Mouse (Mus musculus) forebrain, postnatal 0 days (tissue): ENCODE results near the gene Dus1l. TPM values are rescaled to one million over a fixed set of nuclear protein-coding genes. Genes with fewer than 3 reads are reported as not detected.

Experiments used
- ATAC-seq: fragments of 200-750 bp; cut with Nextera tagmentation; 2 replicates; pipeline ENCODE4 v1.8.0; 2017; ENCODE audit warnings: mild to moderate bottlenecking, moderate library complexity
- DNase-seq: peaks from one replicate; pipeline ENCODE4 v3.0.0-alpha.2; 2015
- H3K27ac ChIP-seq: fragments of 300-500 bp; sonication (generic); 2 replicates; pipeline ENCODE4 v1.5.1; 2014; ENCODE audit warnings: low read depth, mild to moderate bottlenecking, antibody characterized with exemption, low read length, moderate library complexity, mixed read lengths
- H3K27me3 ChIP-seq: fragments of 300-500 bp; sonication (generic); 2 replicates; pipeline ENCODE4 v1.6.1; 2014; ENCODE audit warnings: mild to moderate bottlenecking, low read length, mixed read lengths; ENCODE audit not compliant: insufficient read depth
- H3K36me3 ChIP-seq: fragments of 300-500 bp; sonication (generic); 2 replicates; pipeline ENCODE4 v1.6.1; 2014; ENCODE audit warnings: mild to moderate bottlenecking, moderate library complexity; ENCODE audit not compliant: insufficient read depth
- H3K4me1 ChIP-seq: fragments of 300-500 bp; sonication (generic); 2 replicates; pipeline ENCODE4 v1.6.1; 2014; ENCODE audit warnings: antibody characterized with exemption; ENCODE audit not compliant: insufficient read depth
- H3K4me2 ChIP-seq: fragments of 300-500 bp; sonication (generic); 2 replicates; pipeline ENCODE4 v1.6.1; 2014; ENCODE audit warnings: low read depth, mild to moderate bottlenecking, moderate library complexity
- H3K4me3 ChIP-seq: fragments of 300-500 bp; sonication (generic); 2 replicates; pipeline ENCODE4 v1.5.1; 2014; ENCODE audit warnings: low read depth, low read length, mixed read lengths
- H3K9ac ChIP-seq: fragments of 300-500 bp; sonication (generic); 2 replicates; pipeline ENCODE4 v1.6.1; 2014; ENCODE audit warnings: mild to moderate bottlenecking
- H3K9me3 ChIP-seq: fragments of 300-500 bp; sonication (generic); 2 replicates; pipeline ENCODE4 v1.6.1; 2016; ENCODE audit warnings: low read length
- CTCF ChIP-seq: sonication (generic); IDR thresholded peaks from 2 replicates; pipeline ENCODE4 v1.5.1; 2016; ENCODE audit warnings: antibody characterized with exemption, control low read depth, low read depth
- WGBS: fragments of 180-500 bp; shearing (Covaris S2); extraction: QIAGEN DNeasy Blood & Tissue Kit; methylation state at CpG from one replicate; pipeline ENCODE4 v1.1.7; 2014; 5-methylcytosine and 5-hydroxymethylcytosine counted together
- polyA plus RNA-seq: library from polyadenylated mRNA; unstranded; fragments of >200 nt; fragmentation: Nextera tagmentation; extraction: Ambion mirVana; gene quantifications from 2 replicates; pipeline ENCODE4 v1.2.1, GENCODE M21; 2015
- total RNA-seq: library from RNA; depleted of rRNA; stranded (reverse); fragments of >200 nt; gene quantifications from 2 replicates; pipeline ENCODE4 v1.2.3, GENCODE M21; 2014; rRNA removed

The Dus1l gene
- total and polyA plus RNA-seq, 2 experiments from 2014 or later: 38.6 to 52.0 TPM

DNA sequence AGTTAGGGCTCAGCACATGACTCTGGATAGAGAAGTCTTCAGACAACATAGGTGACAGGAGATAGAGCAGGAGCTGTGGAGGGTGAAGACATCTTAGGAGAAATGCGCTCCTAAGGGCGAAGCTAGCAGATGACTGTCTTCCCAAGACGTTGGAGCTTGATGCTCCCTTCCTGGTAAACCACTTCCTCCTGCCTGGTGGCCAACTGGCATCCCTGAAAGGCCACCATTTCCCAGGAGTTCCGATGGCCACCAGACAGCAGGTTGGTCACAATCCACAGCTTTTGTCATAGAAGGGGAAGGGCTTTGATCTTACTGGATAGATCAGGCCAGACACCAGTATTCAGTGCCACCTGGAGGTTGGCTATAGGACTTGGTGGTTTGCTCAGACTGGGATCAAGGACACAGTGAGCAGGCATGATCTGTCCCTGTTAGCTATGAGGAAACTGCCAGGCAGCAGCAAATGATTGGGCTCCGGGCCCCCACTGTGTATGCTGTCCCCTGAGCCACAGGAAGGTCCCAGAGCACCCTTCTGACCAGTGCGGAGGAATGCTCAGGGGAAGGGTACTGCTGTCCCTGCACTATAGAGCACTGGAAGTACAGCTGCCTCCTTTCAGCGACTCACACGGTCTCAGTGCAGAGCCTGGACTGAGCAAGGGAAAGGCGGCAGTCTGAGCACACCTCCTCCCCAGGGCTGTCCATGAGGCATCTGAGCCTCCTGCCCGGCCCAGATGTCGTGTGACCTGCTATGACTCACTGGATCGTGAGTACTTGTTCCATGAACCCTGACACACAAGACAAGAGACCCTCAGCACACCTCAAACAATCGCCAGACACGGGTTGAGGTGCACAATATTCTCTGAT lies 34.2 kb downstream of the Dus1l start:
- TF ChIP-seq CTCF: no peak
- Histone ChIP-seq H3K4me3 (no peak overlapping the region), H3K27ac (no peak overlapping the region), H3K36me3 (no peaks in the 10 kb centered on the region), H3K9me3 (no peaks in the 10 kb centered on the region), H3K9ac (no peak overlapping the region), H3K27me3 (0 out of 2 replicates have a peak, but pooled peaks cover 6% of the 10 kb centered on the region), H3K4me1 (no peaks in the 10 kb centered on the region), H3K4me2 (no peak overlapping the region)
- WGBS: 68% methylated on average over 14 of the region's 14 CpGs
- no peak for DNase-seq
- no peak for ATAC-seq

DNA sequence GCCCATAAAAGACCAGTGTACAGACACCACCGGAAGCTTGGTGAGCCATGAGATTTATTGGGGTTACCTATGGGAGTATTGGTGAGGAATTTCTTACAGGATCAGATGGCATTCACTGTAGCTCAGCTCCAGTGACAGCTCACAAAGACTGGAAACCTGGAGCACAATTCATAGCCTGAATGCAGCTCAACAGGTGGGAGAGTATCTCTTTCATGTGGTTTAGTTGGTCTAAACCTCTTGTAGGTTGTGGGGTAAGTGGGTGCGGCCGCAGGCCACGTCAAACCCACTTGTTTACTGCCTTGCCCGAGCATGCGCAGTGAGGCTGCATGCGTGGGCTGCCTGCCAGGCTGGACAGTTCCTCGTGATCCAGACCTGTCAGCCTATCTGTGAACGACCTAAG lies 36.0 kb downstream of the Dus1l start:
- Histone ChIP-seq H3K27ac (no peak overlapping the region), H3K9me3 (no peaks in the 10 kb centered on the region), H3K36me3 (no peaks in the 10 kb centered on the region), H3K4me1 (no peaks in the 10 kb centered on the region), H3K4me2 (no peak overlapping the region), H3K4me3 (no peak overlapping the region), H3K27me3 (0 out of 2 replicates have a peak, but pooled peaks cover 6% of the 10 kb centered on the region), H3K9ac (no peak overlapping the region)
- no peak for TF ChIP-seq CTCF
- 90% methylated on average over 9 of the region's 9 CpGs for WGBS
- no peak for ATAC-seq
- DNase-seq: no peak

DNA sequence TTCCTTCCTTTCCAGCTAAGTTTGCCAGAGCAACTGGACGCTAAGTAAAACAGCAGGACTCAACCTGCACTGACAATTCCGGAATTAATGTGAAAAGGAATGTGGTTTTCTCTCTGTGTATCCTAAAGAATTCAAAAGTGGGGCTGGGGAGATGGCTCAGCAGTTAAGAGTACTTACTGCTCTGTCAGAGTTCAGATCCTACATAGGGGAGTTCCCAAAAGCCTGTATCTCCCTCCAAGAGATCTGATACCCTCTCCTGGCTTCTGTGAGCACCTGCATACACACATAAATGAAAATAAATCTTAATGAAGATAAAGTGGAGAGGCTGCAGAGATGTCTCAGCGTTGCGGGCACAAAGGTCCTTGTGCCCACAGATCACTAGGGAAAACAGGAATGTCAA lies 44.6 kb downstream of the Dus1l start:
- Histone ChIP-seq H3K36me3 (no peaks in the 10 kb centered on the region), H3K4me2 (no peak overlapping the region), H3K9me3 (no peaks in the 10 kb centered on the region), H3K27ac (no peak overlapping the region), H3K4me1 (no peaks in the 10 kb centered on the region), H3K27me3 (no peaks in the 10 kb centered on the region), H3K4me3 (no peak overlapping the region), H3K9ac (no peak overlapping the region)
- no peak for DNase-seq
- 79% methylated on average over 4 of the region's 4 CpGs for WGBS
- no peak for ATAC-seq
- TF ChIP-seq CTCF: no peak

DNA sequence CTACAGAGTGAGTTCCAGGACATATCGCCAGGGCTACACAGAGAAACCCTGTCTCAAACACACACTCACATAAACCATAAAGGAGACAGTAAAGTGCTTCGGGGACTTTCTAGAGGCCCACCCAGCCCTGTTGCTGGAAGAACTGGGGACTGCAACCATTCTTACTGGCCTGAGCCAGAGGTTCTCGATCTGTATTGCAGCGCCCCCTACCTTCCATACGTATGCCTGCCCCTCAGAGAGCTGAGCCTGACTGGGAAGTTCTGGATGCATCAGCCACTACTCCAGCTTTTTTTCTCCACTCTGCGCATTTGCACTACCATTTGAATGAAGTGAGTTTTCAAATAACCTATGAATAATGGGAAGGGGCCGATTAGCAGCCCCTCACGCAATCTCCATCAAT lies 46.8 kb downstream of the Dus1l start:
- Histone ChIP-seq H3K9me3 (no peaks in the 10 kb centered on the region), H3K9ac (no peak overlapping the region), H3K36me3 (no peaks in the 10 kb centered on the region), H3K4me3 (no peak overlapping the region), H3K27ac (no peak overlapping the region), H3K27me3 (no peaks in the 10 kb centered on the region), H3K4me1 (no peaks in the 10 kb centered on the region), H3K4me2 (no peak overlapping the region)
- TF ChIP-seq CTCF: peak; percentile 24; the same call in 1 of the 2 replicates
- no peak for ATAC-seq
- WGBS: 65% methylated on average over 8 of the region's 8 CpGs
- DNase-seq: no peak

DNA sequence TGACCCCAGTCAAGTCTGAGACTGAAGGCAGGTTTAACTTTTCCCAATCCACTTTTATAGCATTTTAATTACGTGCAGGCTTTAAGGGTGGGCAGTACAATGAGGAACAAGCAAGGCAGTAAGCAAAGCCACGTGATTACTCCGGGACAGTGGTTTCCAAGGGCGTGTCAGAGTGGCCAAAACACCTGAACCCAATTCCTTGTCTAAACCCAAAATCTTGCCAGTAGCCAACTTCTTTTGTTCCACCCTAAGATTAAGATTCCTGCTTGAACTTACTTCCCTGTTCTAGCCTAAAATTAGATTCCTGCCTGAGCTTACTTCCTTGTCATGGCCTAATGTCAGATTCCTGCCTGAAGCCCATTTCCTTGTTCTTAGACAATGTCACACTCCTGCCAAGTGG lies 48.2 kb downstream of the Dus1l start:
- WGBS: 82% methylated on average over 4 of the region's 4 CpGs
- no peak for TF ChIP-seq CTCF

DNA sequence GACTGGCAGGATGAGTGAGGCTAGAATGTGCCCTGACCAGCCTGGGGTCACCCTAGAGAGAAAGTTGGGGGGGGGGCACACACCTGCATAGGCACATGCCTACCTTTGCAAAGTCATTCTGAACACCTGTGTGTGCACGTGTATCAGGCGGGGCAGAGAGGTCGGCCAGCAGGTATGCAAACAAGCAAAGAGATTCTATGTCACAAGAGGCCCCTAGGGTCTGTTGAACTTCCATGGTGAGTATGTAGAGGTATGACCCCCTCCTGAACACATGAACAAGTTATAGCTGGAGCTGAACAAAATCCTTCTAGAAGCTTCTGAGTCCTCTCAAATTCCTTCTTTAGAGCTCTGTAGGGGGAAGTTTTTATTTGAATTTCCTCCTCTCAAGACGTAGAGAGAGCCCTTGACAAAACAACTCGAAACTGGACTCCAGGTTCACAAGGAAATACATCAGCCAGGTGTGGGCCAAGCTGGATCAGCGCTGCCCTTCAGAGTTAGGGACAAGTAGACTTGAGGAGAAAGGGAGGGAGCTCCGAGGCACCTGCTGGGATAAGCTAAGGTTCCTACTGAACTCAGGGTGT lies 52.0 kb downstream of the Dus1l start:
- Histone ChIP-seq H3K27ac (no peak overlapping the region), H3K9me3 (no peaks in the 10 kb centered on the region), H3K36me3 (no peaks in the 10 kb centered on the region), H3K4me2 (no peak overlapping the region), H3K27me3 (no peaks in the 10 kb centered on the region), H3K4me1 (no peaks in the 10 kb centered on the region), H3K9ac (no peak overlapping the region), H3K4me3 (no peak overlapping the region)
- 77% methylated on average over 7 of the region's 7 CpGs for WGBS
- TF ChIP-seq CTCF: no peak
- ATAC-seq (no peak), DNase-seq (no peak)

More for the DNA sequence above, 48.2 kb downstream of the Dus1l start:
- Histone ChIP-seq H3K4me2 (no peak overlapping the region), H3K27me3 (no peaks in the 10 kb centered on the region), H3K36me3 (no peaks in the 10 kb centered on the region), H3K4me1 (no peaks in the 10 kb centered on the region), H3K27ac (no peak overlapping the region), H3K4me3 (no peak overlapping the region), H3K9me3 (no peaks in the 10 kb centered on the region), H3K9ac (no peak overlapping the region)
- DNase-seq: no peak
- ATAC-seq: no peak

DNA sequence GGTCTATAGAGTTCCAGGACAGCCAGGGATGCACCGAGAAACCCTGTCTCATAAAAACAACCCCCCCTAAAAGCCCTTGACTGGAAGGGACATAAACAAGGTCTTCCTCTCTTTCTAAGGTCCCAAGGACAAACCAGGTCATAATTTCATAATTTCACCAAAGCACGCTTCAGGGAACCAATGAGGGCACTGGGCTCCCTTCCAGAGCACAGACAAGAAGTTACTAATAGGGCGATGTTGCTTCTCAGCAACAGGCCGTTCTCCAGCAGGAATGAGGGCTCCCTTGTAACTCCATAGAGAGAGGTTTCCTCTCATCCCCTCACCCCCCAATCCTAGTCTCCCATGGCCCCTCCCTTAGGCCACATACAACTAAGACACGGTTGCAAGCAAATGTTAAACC lies 55.2 kb downstream of the Dus1l start:
- no peak overlapping the region for H3K9ac ChIP-seq
- DNase-seq: no peak
- no peaks in the 10 kb centered on the region for H3K9me3 ChIP-seq
- no peak overlapping the region for H3K4me2 ChIP-seq
- H3K4me3 ChIP-seq: no peak overlapping the region
- no peaks in the 10 kb centered on the region for H3K36me3 ChIP-seq
- H3K27me3 ChIP-seq: no peaks in the 10 kb centered on the region
- ATAC-seq: no peak
- no peak overlapping the region for H3K27ac ChIP-seq
- H3K4me1 ChIP-seq: no peaks in the 10 kb centered on the region
- no peak for TF ChIP-seq CTCF
- WGBS: 91% methylated on average over 5 of the region's 5 CpGs

Other genes starting within 250 kb of the Dus1l start
- gene Mcrip1, start 246.7 kb downstream of the Dus1l start, total RNA-seq: 103 and 105 TPM in 2 replicates
- gene Mcrip1, start 246.7 kb downstream of the Dus1l start, polyA plus RNA-seq: 261 and 275 TPM in 2 replicates
- gene Ppp1r27, start 245.3 kb downstream of the Dus1l start, total RNA-seq: not detected in 2 replicates
- not detected in 2 replicates for gene Ppp1r27, start 245.3 kb downstream of the Dus1l start, polyA plus RNA-seq
- gene P4hb, start 223.2 kb downstream of the Dus1l start, total RNA-seq: 162 and 174 TPM in 2 replicates
- 208 and 218 TPM in 2 replicates for gene P4hb, start 223.2 kb downstream of the Dus1l start, polyA plus RNA-seq
- 214 and 237 TPM in 2 replicates for gene Arhgdia, start 214.8 kb downstream of the Dus1l start, total RNA-seq
- 416 and 435 TPM in 2 replicates for gene Arhgdia, start 214.8 kb downstream of the Dus1l start, polyA plus RNA-seq
- gene Alyref, start 198.0 kb downstream of the Dus1l start, total RNA-seq: 99.8 and 111 TPM in 2 replicates
- gene Alyref, start 198.0 kb downstream of the Dus1l start, polyA plus RNA-seq: 207 and 238 TPM in 2 replicates
- gene Anapc11, start 198.0 kb downstream of the Dus1l start, total RNA-seq: 54.2 and 64.2 TPM in 2 replicates
- 207 and 226 TPM in 2 replicates for gene Anapc11, start 198.0 kb downstream of the Dus1l start, polyA plus RNA-seq
- gene Npb, start 187.9 kb downstream of the Dus1l start, total RNA-seq: not detected in 2 replicates
- 0.42 and 0.80 TPM in 2 replicates for gene Npb, start 187.9 kb downstream of the Dus1l start, polyA plus RNA-seq
- 102 and 129 TPM in 2 replicates for gene Pcyt2, start 178.5 kb downstream of the Dus1l start, total RNA-seq
- gene Pcyt2, start 178.5 kb downstream of the Dus1l start, polyA plus RNA-seq: 107 and 117 TPM in 2 replicates
- 48.7 and 51.8 TPM in 2 replicates for gene Sirt7, start 171.2 kb downstream of the Dus1l start, total RNA-seq
- 37.4 and 40.7 TPM in 2 replicates for gene Sirt7, start 171.2 kb downstream of the Dus1l start, polyA plus RNA-seq
- gene Mafg, start 162.8 kb downstream of the Dus1l start, total RNA-seq: 37.5 and 40.1 TPM in 2 replicates
- 24.6 and 39.7 TPM in 2 replicates for gene Mafg, start 162.8 kb downstream of the Dus1l start, polyA plus RNA-seq
- 8.7 and 13.8 TPM in 2 replicates for gene Pycr1, start 152.6 kb downstream of the Dus1l start, total RNA-seq
- gene Pycr1, start 152.6 kb downstream of the Dus1l start, polyA plus RNA-seq: 19.5 and 23.0 TPM in 2 replicates
- 1.1 and 3.2 TPM in 2 replicates for gene Myadml2, start 148.2 kb downstream of the Dus1l start, total RNA-seq
- gene Myadml2, start 148.2 kb downstream of the Dus1l start, polyA plus RNA-seq: 1.3 and 1.5 TPM in 2 replicates
- gene Notum, start 135.2 kb downstream of the Dus1l start, total RNA-seq: 5.5 and 5.9 TPM in 2 replicates
- 3.6 and 4.9 TPM in 2 replicates for gene Notum, start 135.2 kb downstream of the Dus1l start, polyA plus RNA-seq
- 97.7 and 102 TPM in 2 replicates for gene Aspscr1, start 123.4 kb downstream of the Dus1l start, total RNA-seq
- gene Aspscr1, start 123.4 kb downstream of the Dus1l start, polyA plus RNA-seq: 137 and 139 TPM in 2 replicates
- 28.5 and 52.1 TPM in 2 replicates for gene Cenpx, start 82.7 kb downstream of the Dus1l start, total RNA-seq
- gene Cenpx, start 82.7 kb downstream of the Dus1l start, polyA plus RNA-seq: 91.3 and 114 TPM in 2 replicates
- 57.6 and 58.4 TPM in 2 replicates for gene Lrrc45, start 82.5 kb downstream of the Dus1l start, total RNA-seq
- gene Lrrc45, start 82.5 kb downstream of the Dus1l start, polyA plus RNA-seq: 31.0 and 41.0 TPM in 2 replicates
- gene Rac3, start 74.9 kb downstream of the Dus1l start, total RNA-seq: 598 and 666 TPM in 2 replicates
- 681 and 697 TPM in 2 replicates for gene Rac3, start 74.9 kb downstream of the Dus1l start, polyA plus RNA-seq
- 7.2 and 13.2 TPM in 2 replicates for gene Dcxr, start 69.1 kb downstream of the Dus1l start, total RNA-seq
- 11.2 and 12.7 TPM in 2 replicates for gene Dcxr, start 69.1 kb downstream of the Dus1l start, polyA plus RNA-seq
- 3.6 and 4.8 TPM in 2 replicates for gene Cbr2, start 64.3 kb downstream of the Dus1l start, total RNA-seq
- gene Cbr2, start 64.3 kb downstream of the Dus1l start, polyA plus RNA-seq: 3.1 and 4.9 TPM in 2 replicates
- gene Hmga1b, start 33.6 kb downstream of the Dus1l start, total RNA-seq: 0.95 and 1.8 TPM in 2 replicates
- 1.6 and 1.7 TPM in 2 replicates for gene Hmga1b, start 33.6 kb downstream of the Dus1l start, polyA plus RNA-seq
- gene Rfng, start 12.2 kb downstream of the Dus1l start, total RNA-seq: 61.9 and 82.8 TPM in 2 replicates
- gene Rfng, start 12.2 kb downstream of the Dus1l start, polyA plus RNA-seq: 114 and 125 TPM in 2 replicates
- 228 and 240 TPM in 2 replicates for gene Gps1, start 12.1 kb downstream of the Dus1l start, total RNA-seq
- gene Gps1, start 12.1 kb downstream of the Dus1l start, polyA plus RNA-seq: 240 and 244 TPM in 2 replicates
- gene Fasn, start 28.1 kb upstream of the Dus1l start, total RNA-seq: 328 and 364 TPM in 2 replicates
- gene Fasn, start 28.1 kb upstream of the Dus1l start, polyA plus RNA-seq: 72.5 and 75.6 TPM in 2 replicates
- 8.8 and 11.6 TPM in 2 replicates for gene Ccdc57, start 136.5 kb upstream of the Dus1l start, total RNA-seq
- 4.9 and 6.9 TPM in 2 replicates for gene Ccdc57, start 136.5 kb upstream of the Dus1l start, polyA plus RNA-seq
- gene Slc16a3, start 152.1 kb upstream of the Dus1l start, total RNA-seq: 7.2 and 9.0 TPM in 2 replicates
- 2.6 and 3.6 TPM in 2 replicates for gene Slc16a3, start 152.1 kb upstream of the Dus1l start, polyA plus RNA-seq
- gene Csnk1d, start 194.9 kb upstream of the Dus1l start, total RNA-seq: 77.9 and 107 TPM in 2 replicates
- gene Csnk1d, start 194.9 kb upstream of the Dus1l start, polyA plus RNA-seq: 84.8 and 108 TPM in 2 replicates
- not detected in 2 replicates for gene Cd7, start 243.0 kb upstream of the Dus1l start, total RNA-seq
- not detected in 2 replicates for gene Cd7, start 243.0 kb upstream of the Dus1l start, polyA plus RNA-seq